Mouse (Mus musculus): ENCODE measurements around the gene Dok3. TPM values are rescaled to one million over a fixed set of nuclear protein-coding genes. Genes with fewer than 3 reads are reported as not detected.

Gene Dok3
- polyA plus RNA-seq, 1 experiment, result 0.83 TPM

DNA sequence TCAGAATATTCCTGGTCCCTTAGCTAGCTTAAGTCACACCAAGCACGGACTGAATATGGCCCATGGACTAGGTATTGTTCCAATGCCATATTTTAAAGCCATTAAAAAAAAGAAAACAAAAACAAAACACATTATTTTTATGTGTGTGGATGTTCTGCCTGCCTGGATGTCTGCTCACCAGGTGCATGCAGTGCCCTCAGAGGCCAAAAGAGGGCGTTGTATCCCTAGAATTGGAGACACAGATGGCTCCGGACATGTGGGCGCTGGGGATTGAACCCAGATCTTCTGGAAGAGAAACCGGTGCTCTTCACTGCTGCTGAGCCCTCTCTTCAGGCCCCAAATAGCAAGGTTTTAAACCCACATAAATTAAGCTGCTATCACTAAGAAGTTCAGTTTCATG lies 51.1 kb downstream of the Dok3 start:
- Histone ChIP-seq H3K79me2 (ENCODE audit: control insufficient read depth, insufficient read depth) (no peaks in the 10 kb centered on the region), H3K79me3 (ENCODE audit: low read depth) (no peaks in the 10 kb centered on the region), H3ac (ENCODE audit: control insufficient read depth, insufficient read length, low read depth) (no peak overlapping the region), H3K36me3 (ENCODE audit: control insufficient read depth, insufficient read depth) (no peaks in the 10 kb centered on the region), H3K4me3 (ENCODE audit: insufficient read depth, poor library complexity, severe bottlenecking) (no peak overlapping the region), H3K27me3 (ENCODE audit: control insufficient read depth, insufficient read depth, insufficient read length) (no peaks in the 10 kb centered on the region)
- TF ChIP-seq MYOG (IDR thresholded peaks at IDR 0.05; ENCODE audit: control insufficient read depth, extremely low read depth, insufficient read length), result no peak
- no peak for TF ChIP-seq MAX (IDR thresholded peaks at IDR 0.05)
- peak; percentile 42 for TF ChIP-seq CTCF (IDR thresholded peaks at IDR 0.05; ENCODE audit: control insufficient read depth, insufficient read depth, insufficient read length)

DNA sequence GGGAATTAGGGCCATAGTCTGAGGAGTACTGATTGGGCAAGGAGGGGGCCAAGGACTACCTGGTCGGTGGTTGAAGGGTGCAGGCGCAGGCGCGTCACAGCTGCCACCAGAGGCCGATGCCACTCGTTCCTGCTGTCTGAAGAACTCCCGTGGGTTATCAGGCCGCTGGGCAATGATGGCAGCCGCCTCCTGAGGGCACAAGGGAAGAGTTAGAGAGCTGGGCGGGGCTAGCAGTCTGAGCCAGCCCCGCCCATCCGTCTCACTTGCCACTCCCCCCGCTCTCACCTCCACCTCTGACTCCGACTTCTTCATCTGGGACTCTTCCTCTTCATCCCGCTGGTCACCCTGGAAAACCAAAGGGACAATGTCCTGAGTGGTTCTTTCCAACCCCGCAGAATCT lies 51.6 kb downstream of the Dok3 start:
- Histone ChIP-seq H3K27me3 (ENCODE audit: control insufficient read depth, insufficient read depth, insufficient read length) (no peaks in the 10 kb centered on the region), H3K4me3 (ENCODE audit: insufficient read depth, poor library complexity, severe bottlenecking) (no peak overlapping the region), H3K36me3 (ENCODE audit: control insufficient read depth, insufficient read depth) (no peaks in the 10 kb centered on the region), H3ac (ENCODE audit: control insufficient read depth, insufficient read length, low read depth) (no peak overlapping the region), H3K79me2 (ENCODE audit: control insufficient read depth, insufficient read depth) (no peaks in the 10 kb centered on the region), H3K79me3 (ENCODE audit: low read depth) (no peaks in the 10 kb centered on the region)
- no peak for TF ChIP-seq CEBPB (IDR thresholded peaks at IDR 0.05; ENCODE audit: low read depth)
- TF ChIP-seq FOSL1 (IDR thresholded peaks at IDR 0.05; ENCODE audit: insufficient read depth, low read length, poor library complexity, severe bottlenecking), result no peak
- TF ChIP-seq USF1 (IDR thresholded peaks at IDR 0.05; ENCODE audit: low read depth), result no peak
- TF ChIP-seq MYOG (IDR thresholded peaks at IDR 0.05; ENCODE audit: control insufficient read depth, extremely low read depth, insufficient read length), result no peak
- TF ChIP-seq MYOD1 (IDR thresholded peaks at IDR 0.05; ENCODE audit: control insufficient read depth, insufficient read length, low read depth), result no peak
- no peak for TF ChIP-seq CTCF (IDR thresholded peaks at IDR 0.05; ENCODE audit: control insufficient read depth, insufficient read depth, insufficient read length)
- no peak for TF ChIP-seq MAX (IDR thresholded peaks at IDR 0.05)

- no peaks in the 10 kb centered on the region for H3K36me3 ChIP-seq (ENCODE audit: control insufficient read depth, insufficient read depth)
- no peaks in the 10 kb centered on the region for H3K27me3 ChIP-seq (ENCODE audit: control insufficient read depth, insufficient read depth, insufficient read length)
- no peak for TF ChIP-seq CEBPB (IDR thresholded peaks at IDR 0.05; ENCODE audit: low read depth)
- no peak for TF ChIP-seq MYOD1 (IDR thresholded peaks at IDR 0.05; ENCODE audit: control insufficient read depth, insufficient read length, low read depth)
- no peak for TF ChIP-seq FOSL1 (IDR thresholded peaks at IDR 0.05; ENCODE audit: insufficient read depth, low read length, poor library complexity, severe bottlenecking)
- TF ChIP-seq MAX (IDR thresholded peaks at IDR 0.05), result no peak
- no peak for TF ChIP-seq CTCF (IDR thresholded peaks at IDR 0.05; ENCODE audit: control insufficient read depth, insufficient read depth, insufficient read length)
- TF ChIP-seq MYOG (IDR thresholded peaks at IDR 0.05; ENCODE audit: control insufficient read depth, extremely low read depth, insufficient read length), result no peak
- TF ChIP-seq USF1 (IDR thresholded peaks at IDR 0.05; ENCODE audit: low read depth), result no peak
- H3ac ChIP-seq (ENCODE audit: control insufficient read depth, insufficient read length, low read depth), result no peak overlapping the region
- no peaks in the 10 kb centered on the region for H3K79me2 ChIP-seq (ENCODE audit: control insufficient read depth, insufficient read depth)
- no peaks in the 10 kb centered on the region for H3K79me3 ChIP-seq (ENCODE audit: low read depth)
- H3K4me3 ChIP-seq (ENCODE audit: insufficient read depth, poor library complexity, severe bottlenecking), result no peak overlapping the region
Observed at GRCm38 (mm10) chr13:55476256-55476655, 52.8 kb downstream of the Dok3 start.

DNA sequence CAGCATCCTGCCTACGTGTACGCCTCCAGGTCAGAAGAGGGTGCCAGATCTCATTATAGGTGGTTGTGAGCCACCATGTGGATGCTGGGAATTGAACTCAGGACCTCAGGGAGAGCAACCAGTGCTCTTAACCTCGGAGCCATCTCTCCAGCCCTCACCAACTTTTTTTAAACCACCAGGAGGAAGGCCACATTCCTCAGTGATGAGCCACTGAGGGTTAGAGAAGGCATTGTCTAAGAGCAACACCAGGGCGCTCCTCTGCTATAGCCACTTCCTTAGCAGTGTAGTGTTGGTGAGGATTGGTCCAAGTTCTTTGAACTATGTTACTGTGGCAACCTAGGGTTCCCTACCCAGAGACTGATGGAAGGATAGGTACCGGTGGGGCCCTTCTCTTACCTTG lies 53.3 kb downstream of the Dok3 start:
- no peaks in the 10 kb centered on the region for H3K79me3 ChIP-seq (ENCODE audit: low read depth)
- H3K27me3 ChIP-seq (ENCODE audit: control insufficient read depth, insufficient read depth, insufficient read length), result no peaks in the 10 kb centered on the region
- no peak overlapping the region for H3K4me3 ChIP-seq (ENCODE audit: insufficient read depth, poor library complexity, severe bottlenecking)
- H3K36me3 ChIP-seq (ENCODE audit: control insufficient read depth, insufficient read depth), result no peaks in the 10 kb centered on the region
- H3K79me2 ChIP-seq (ENCODE audit: control insufficient read depth, insufficient read depth), result no peaks in the 10 kb centered on the region
- no peak for TF ChIP-seq MAX (IDR thresholded peaks at IDR 0.05)
- no peak for TF ChIP-seq CEBPB (IDR thresholded peaks at IDR 0.05; ENCODE audit: low read depth)
- no peak for TF ChIP-seq MYOG (IDR thresholded peaks at IDR 0.05; ENCODE audit: control insufficient read depth, extremely low read depth, insufficient read length)
- TF ChIP-seq MYOD1 (IDR thresholded peaks at IDR 0.05; ENCODE audit: control insufficient read depth, insufficient read length, low read depth), result no peak
- TF ChIP-seq CTCF (IDR thresholded peaks at IDR 0.05; ENCODE audit: control insufficient read depth, insufficient read depth, insufficient read length), result no peak
- TF ChIP-seq USF1 (IDR thresholded peaks at IDR 0.05; ENCODE audit: low read depth), result no peak
- TF ChIP-seq FOSL1 (IDR thresholded peaks at IDR 0.05; ENCODE audit: insufficient read depth, low read length, poor library complexity, severe bottlenecking), result no peak
- H3ac ChIP-seq (ENCODE audit: control insufficient read depth, insufficient read length, low read depth), result no peak overlapping the region

GRCm38 (mm10) chr13:55474621-55475069 lies 54.5 kb downstream of the Dok3 start:
- Histone ChIP-seq H3ac (ENCODE audit: control insufficient read depth, insufficient read length, low read depth) (no peak overlapping the region), H3K36me3 (ENCODE audit: control insufficient read depth, insufficient read depth) (no peaks in the 10 kb centered on the region), H3K79me3 (ENCODE audit: low read depth) (no peaks in the 10 kb centered on the region), H3K4me3 (ENCODE audit: insufficient read depth, poor library complexity, severe bottlenecking) (no peak overlapping the region), H3K79me2 (ENCODE audit: control insufficient read depth, insufficient read depth) (no peaks in the 10 kb centered on the region), H3K27me3 (ENCODE audit: control insufficient read depth, insufficient read depth, insufficient read length) (no peaks in the 10 kb centered on the region)
- TF ChIP-seq MYOG (IDR thresholded peaks at IDR 0.05; ENCODE audit: control insufficient read depth, extremely low read depth, insufficient read length) (no peak), FOSL1 (IDR thresholded peaks at IDR 0.05; ENCODE audit: insufficient read depth, low read length, poor library complexity, severe bottlenecking) (no peak), CTCF (IDR thresholded peaks at IDR 0.05; ENCODE audit: control insufficient read depth, insufficient read depth, insufficient read length) (no peak), USF1 (IDR thresholded peaks at IDR 0.05; ENCODE audit: low read depth) (no peak), MYOD1 (IDR thresholded peaks at IDR 0.05; ENCODE audit: control insufficient read depth, insufficient read length, low read depth) (no peak), MAX (IDR thresholded peaks at IDR 0.05) (no peak), CEBPB (IDR thresholded peaks at IDR 0.05; ENCODE audit: low read depth) (no peak)

DNA sequence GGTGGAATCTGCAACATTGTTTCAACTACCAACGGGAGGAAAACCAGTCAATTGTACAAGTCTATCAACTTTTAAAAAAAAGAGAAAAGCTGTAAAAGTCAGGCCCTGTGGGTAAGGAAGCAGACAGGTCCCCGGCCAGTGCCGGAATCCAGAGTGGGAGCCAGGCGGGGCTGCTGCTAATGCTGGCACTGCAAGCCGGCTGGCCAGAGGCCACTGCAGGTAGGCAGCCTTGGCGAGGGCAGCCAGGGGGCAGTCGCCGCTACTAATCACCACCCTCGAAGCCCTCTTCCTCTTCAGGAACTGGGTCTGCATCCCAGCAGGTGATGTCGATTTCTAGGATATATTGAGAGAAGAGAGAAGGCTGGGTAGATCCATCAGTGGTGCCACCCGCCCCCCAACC lies 55.1 kb downstream of the Dok3 start:
- H3K36me3 ChIP-seq (ENCODE audit: control insufficient read depth, insufficient read depth), result no peaks in the 10 kb centered on the region
- H3ac ChIP-seq (ENCODE audit: control insufficient read depth, insufficient read length, low read depth), result no peak overlapping the region
- TF ChIP-seq MYOG (IDR thresholded peaks at IDR 0.05; ENCODE audit: control insufficient read depth, extremely low read depth, insufficient read length), result no peak
- no peak for TF ChIP-seq MYOD1 (IDR thresholded peaks at IDR 0.05; ENCODE audit: control insufficient read depth, insufficient read length, low read depth)
- no peak for TF ChIP-seq USF1 (IDR thresholded peaks at IDR 0.05; ENCODE audit: low read depth)
- no peak for TF ChIP-seq FOSL1 (IDR thresholded peaks at IDR 0.05; ENCODE audit: insufficient read depth, low read length, poor library complexity, severe bottlenecking)
- no peak for TF ChIP-seq MAX (IDR thresholded peaks at IDR 0.05)
- no peak for TF ChIP-seq CTCF (IDR thresholded peaks at IDR 0.05; ENCODE audit: control insufficient read depth, insufficient read depth, insufficient read length)
- no peak for TF ChIP-seq CEBPB (IDR thresholded peaks at IDR 0.05; ENCODE audit: low read depth)
- no peaks in the 10 kb centered on the region for H3K79me3 ChIP-seq (ENCODE audit: low read depth)
- no peaks in the 10 kb centered on the region for H3K27me3 ChIP-seq (ENCODE audit: control insufficient read depth, insufficient read depth, insufficient read length)
- H3K79me2 ChIP-seq (ENCODE audit: control insufficient read depth, insufficient read depth), result no peaks in the 10 kb centered on the region
- no peak overlapping the region for H3K4me3 ChIP-seq (ENCODE audit: insufficient read depth, poor library complexity, severe bottlenecking)

Small RNA genes lying within 50 kb of the gene (microRNA-seq; reads per million reads assigned to microRNA genes)
- 10.8 reads per million, percentile 60 among the genes with 10 or more reads in this experiment for gene Mir6944 (ENCODE audit: borderline microRNAs expressed)
- 4.8 reads per million, percentile 51 among the genes with 10 or more reads in this experiment for gene Mir6945 (ENCODE audit: borderline microRNAs expressed)

Other genes starting within 250 kb of the Dok3 start
- gene Prelid1, start 208.8 kb downstream of the Dok3 start, polyA plus RNA-seq (2012; fragmentation: generic; extraction: Trizol), result 499 TPM
- gene Rab24, start 207.3 kb downstream of the Dok3 start, polyA plus RNA-seq (2012; fragmentation: generic; extraction: Trizol), result 54.3 TPM
- gene Mxd3, start 199.5 kb downstream of the Dok3 start, polyA plus RNA-seq (2012; fragmentation: generic; extraction: Trizol), result 49.8 TPM
- gene Lman2, start 166.5 kb downstream of the Dok3 start, polyA plus RNA-seq (2012; fragmentation: generic; extraction: Trizol), result 81.4 TPM
- gene Rgs14, start 159.6 kb downstream of the Dok3 start, polyA plus RNA-seq (2012; fragmentation: generic; extraction: Trizol), result 0.08 TPM
- gene Slc34a1, start 131.1 kb downstream of the Dok3 start, polyA plus RNA-seq (2012; fragmentation: generic; extraction: Trizol), result not detected
- gene Pfn3, start 114.1 kb downstream of the Dok3 start, polyA plus RNA-seq (2012; fragmentation: generic; extraction: Trizol), result not detected
- gene F12, start 102.5 kb downstream of the Dok3 start, polyA plus RNA-seq (2012; fragmentation: generic; extraction: Trizol), result not detected
- gene Grk6, start 84.2 kb downstream of the Dok3 start, polyA plus RNA-seq (2012; fragmentation: generic; extraction: Trizol), result 81.9 TPM
- gene Prr7, start 65.0 kb downstream of the Dok3 start, polyA plus RNA-seq (2012; fragmentation: generic; extraction: Trizol), result 10.8 TPM
- 87.7 TPM for gene Dbn1, start 41.2 kb downstream of the Dok3 start, polyA plus RNA-seq (2012; fragmentation: generic; extraction: Trizol)
- 344 TPM for gene Pdlim7, start 15.6 kb downstream of the Dok3 start, polyA plus RNA-seq (2012; fragmentation: generic; extraction: Trizol)
- 65.4 TPM for gene Ddx41, start 7.4 kb upstream of the Dok3 start, polyA plus RNA-seq (2012; fragmentation: generic; extraction: Trizol)
- gene Fam193b, start 41.8 kb upstream of the Dok3 start, polyA plus RNA-seq (2012; fragmentation: generic; extraction: Trizol), result 15.9 TPM
- gene Tmed9, start 44.4 kb upstream of the Dok3 start, polyA plus RNA-seq (2012; fragmentation: generic; extraction: Trizol), result 191 TPM
- 16.1 TPM for gene B4galt7, start 70.6 kb upstream of the Dok3 start, polyA plus RNA-seq (2012; fragmentation: generic; extraction: Trizol)
- gene Caml, start 93.7 kb upstream of the Dok3 start, polyA plus RNA-seq (2012; fragmentation: generic; extraction: Trizol), result 32.1 TPM
- 15.2 TPM for gene Ddx46, start 105.7 kb upstream of the Dok3 start, polyA plus RNA-seq (2012; fragmentation: generic; extraction: Trizol)
- 15.8 TPM for gene B230219D22Rik, start 163.8 kb upstream of the Dok3 start, polyA plus RNA-seq (2012; fragmentation: generic; extraction: Trizol)
- 34.8 TPM for gene Txndc15, start 185.4 kb upstream of the Dok3 start, polyA plus RNA-seq (2012; fragmentation: generic; extraction: Trizol)
- 41.0 TPM for gene Pcbd2, start 198.1 kb upstream of the Dok3 start, polyA plus RNA-seq (2012; fragmentation: generic; extraction: Trizol)

Data from C2C12 (cell line).